Mouse (Mus musculus) neural tube, embryonic 11.5 days (tissue): Measurements from ENCODE around the gene Chmp2a. TPM values are rescaled to one million over a fixed set of nuclear protein-coding genes. Genes with fewer than 3 reads are reported as not detected.

Experiments used
- ATAC-seq: fragments of 200-750 bp; cut with Nextera tagmentation; 2 replicates; pipeline ENCODE4 v1.8.0; 2017; ENCODE audit warnings: moderate number of reproducible peaks, mild to moderate bottlenecking, moderate TSS enrichment, moderate library complexity; ENCODE audit not compliant: insufficient read depth, low FRiP score, low TSS enrichment
- DNase-seq: peaks from one replicate; pipeline ENCODE4 v3.0.0-alpha.2; 2015; ENCODE audit warnings: low spot score
- H3K27ac ChIP-seq: fragments of 300-500 bp; sonication (generic); 2 replicates; pipeline ENCODE4 v1.5.1; 2014; ENCODE audit warnings: low read depth, mild to moderate bottlenecking, low read length
- H3K27me3 ChIP-seq: fragments of 300-500 bp; sonication (generic); 2 replicates; pipeline ENCODE4 v1.6.1; 2014; ENCODE audit warnings: mild to moderate bottlenecking, low read length, mixed read lengths; ENCODE audit not compliant: control insufficient read depth, insufficient read depth
- H3K36me3 ChIP-seq: fragments of 300-500 bp; sonication (generic); 2 replicates; pipeline ENCODE4 v1.6.1; 2014; ENCODE audit warnings: mild to moderate bottlenecking, low read length, moderate library complexity, mixed read lengths; ENCODE audit not compliant: control insufficient read depth, insufficient read depth
- H3K4me1 ChIP-seq: fragments of 300-500 bp; sonication (generic); 2 replicates; pipeline ENCODE4 v1.6.1; 2014; ENCODE audit warnings: low read length, mixed read lengths; ENCODE audit not compliant: control insufficient read depth, insufficient read depth
- H3K4me2 ChIP-seq: fragments of 300-500 bp; sonication (generic); 2 replicates; pipeline ENCODE4 v1.6.1; 2014; ENCODE audit warnings: low read depth, mild to moderate bottlenecking, moderate library complexity
- H3K4me3 ChIP-seq: fragments of 300-500 bp; sonication (generic); 2 replicates; pipeline ENCODE4 v1.5.1; 2014; ENCODE audit warnings: low read depth, low read length
- H3K9ac ChIP-seq: fragments of 300-500 bp; sonication (generic); 2 replicates; pipeline ENCODE4 v1.6.1; 2014; ENCODE audit warnings: mild to moderate bottlenecking, low read length
- H3K9me3 ChIP-seq: fragments of 300-500 bp; sonication (generic); 2 replicates; pipeline ENCODE4 v1.6.1; 2016; ENCODE audit warnings: low read length; ENCODE audit not compliant: control insufficient read depth
- WGBS: fragments of 180-500 bp; shearing (Covaris S2); extraction: QIAGEN DNeasy Blood & Tissue Kit; methylation state at CpG from one replicate; pipeline ENCODE4 v1.1.7; 2014; 5-methylcytosine and 5-hydroxymethylcytosine counted together
- polyA plus RNA-seq: library from polyadenylated mRNA; unstranded; fragments of >200 nt; fragmentation: Nextera tagmentation; extraction: Ambion mirVana; gene quantifications from 2 replicates; pipeline ENCODE4 v1.2.1, GENCODE M21; 2014

Chmp2a gene
- polyA plus RNA-seq, 1 experiment from 2014 or later, result 120 TPM

- no peak for ATAC-seq
- WGBS, result 66% methylated on average over 4 of the region's 4 CpGs
- H3K4me2 ChIP-seq, result no peak overlapping the region
- H3K27me3 ChIP-seq, result no peaks in the 10 kb centered on the region
- H3K4me3 ChIP-seq, result no peak overlapping the region
- no peak for DNase-seq
- no peak overlapping the region for H3K27ac ChIP-seq
- H3K4me1 ChIP-seq, result peaks cover 4% of the 10 kb centered on the region; the same call in 1 of the 2 replicates
- no peaks in the 10 kb centered on the region for H3K9me3 ChIP-seq
- H3K36me3 ChIP-seq, result no peaks in the 10 kb centered on the region
- H3K9ac ChIP-seq, result no peak overlapping the region
Observed at GRCm38 (mm10) chr7:13013671-13014070, 20.9 kb downstream of the Chmp2a start.

- peaks cover 8% of the 10 kb centered on the region for H3K4me1 ChIP-seq
- H3K27ac ChIP-seq, result peak within 1 kb of the TSS; percentile 93
- WGBS, result 7% methylated on average over 26 of the region's 26 CpGs
- H3K4me3 ChIP-seq, result peak within 1 kb of the TSS; percentile 64
- peak within 1 kb of the TSS; percentile 87 for H3K9ac ChIP-seq
- no peak; the same call in 1 of the 2 replicates for ATAC-seq
- DNase-seq, result peak; percentile 42
- no peaks in the 10 kb centered on the region for H3K9me3 ChIP-seq
- H3K36me3 ChIP-seq, result peaks cover 5% of the 10 kb centered on the region; the same call in 1 of the 2 replicates
- H3K27me3 ChIP-seq, result peaks cover 7% of the 10 kb centered on the region
- peak within 1 kb of the TSS; percentile 83 for H3K4me2 ChIP-seq
Observed at GRCm38 (mm10) chr7:13010005-13010908, 24.4 kb downstream of the Chmp2a start, which contains the start of gene Zbtb45. Zbtb45 (minus strand) TSS chr7:13010034.

DNA sequence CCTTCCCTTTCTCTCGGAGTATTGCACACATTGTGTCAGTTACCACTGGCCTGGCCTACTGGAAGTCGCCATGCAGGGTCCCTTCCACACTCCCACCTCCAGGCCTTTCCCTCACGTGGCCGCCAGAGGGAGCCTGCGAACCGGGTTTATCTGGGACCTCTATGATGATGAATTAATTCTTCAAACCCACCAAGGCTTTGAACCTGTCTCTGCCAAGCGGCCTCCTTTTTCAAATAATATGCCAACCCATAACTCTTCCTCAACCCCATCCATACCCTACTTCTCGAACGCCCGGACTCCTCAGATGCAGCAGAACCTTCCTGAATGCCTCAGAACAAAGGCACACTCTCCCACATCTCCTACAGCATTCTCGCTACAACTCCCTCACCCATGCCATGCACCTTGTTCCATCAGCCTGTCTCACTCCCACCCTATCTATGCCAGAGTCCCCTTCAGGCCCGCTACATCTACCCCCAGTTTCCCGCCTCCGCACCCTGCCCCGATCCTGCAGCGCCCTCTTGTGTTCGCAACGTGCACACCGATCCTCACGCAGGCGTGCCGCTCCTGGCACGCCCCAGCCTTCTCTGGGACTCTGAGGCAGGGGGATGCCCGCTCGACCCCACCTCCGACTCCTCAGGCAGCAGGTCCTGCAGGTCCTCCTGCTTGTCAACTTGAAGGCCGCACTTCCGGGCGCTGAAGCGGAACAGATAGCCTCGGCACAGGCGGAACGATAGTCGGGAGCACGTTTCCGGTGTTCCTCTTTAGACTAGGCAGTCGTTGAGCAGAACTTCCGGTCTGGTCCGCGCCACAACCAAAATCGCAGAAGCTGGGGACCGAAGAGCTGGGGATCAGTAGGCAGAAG is 25.2 kb downstream of the Chmp2a start:
- Histone ChIP-seq H3K9ac (peak overlapping the region; percentile 87), H3K4me2 (peak overlapping the region; percentile 83), H3K4me1 (peaks cover 8% of the 10 kb centered on the region), H3K9me3 (no peaks in the 10 kb centered on the region), H3K27ac (peak overlapping the region; percentile 93), H3K27me3 (peaks cover 7% of the 10 kb centered on the region), H3K36me3 (peaks cover 5% of the 10 kb centered on the region; the same call in 1 of the 2 replicates), H3K4me3 (peak overlapping the region; percentile 64)
- WGBS, result 1% methylated on average over 42 of the region's 42 CpGs
- peak; percentile 96 for DNase-seq
- peak; percentile 83 for ATAC-seq

GRCm38 (mm10) chr7:13007341-13008092 is 27.1 kb downstream of the Chmp2a start:
- Histone ChIP-seq H3K27me3 (peaks cover 7% of the 10 kb centered on the region), H3K9ac (peak overlapping the region; percentile 11; the same call in 1 of the 2 replicates), H3K4me3 (peak overlapping the region; percentile 12; the same call in 1 of the 2 replicates), H3K36me3 (peaks cover 5% of the 10 kb centered on the region; the same call in 1 of the 2 replicates), H3K27ac (no peak overlapping the region), H3K4me2 (peak overlapping the region; percentile 24), H3K9me3 (no peaks in the 10 kb centered on the region), H3K4me1 (peaks cover 8% of the 10 kb centered on the region)
- 28% methylated on average over 57 of the region's 57 CpGs for WGBS
- DNase-seq (no peak), ATAC-seq (no peak)

- Histone ChIP-seq H3K4me3 (no peak overlapping the region), H3K27me3 (peaks cover 7% of the 10 kb centered on the region), H3K36me3 (peaks cover 5% of the 10 kb centered on the region; the same call in 1 of the 2 replicates), H3K4me1 (peaks cover 8% of the 10 kb centered on the region), H3K9me3 (no peaks in the 10 kb centered on the region), H3K4me2 (no peak overlapping the region), H3K9ac (no peak overlapping the region), H3K27ac (no peak overlapping the region)
- DNase-seq (no peak), ATAC-seq (no peak)
- 91% methylated on average over 10 of the region's 10 CpGs for WGBS
Observed at GRCm38 (mm10) chr7:13006531-13006930, 28.1 kb downstream of the Chmp2a start.

DNA sequence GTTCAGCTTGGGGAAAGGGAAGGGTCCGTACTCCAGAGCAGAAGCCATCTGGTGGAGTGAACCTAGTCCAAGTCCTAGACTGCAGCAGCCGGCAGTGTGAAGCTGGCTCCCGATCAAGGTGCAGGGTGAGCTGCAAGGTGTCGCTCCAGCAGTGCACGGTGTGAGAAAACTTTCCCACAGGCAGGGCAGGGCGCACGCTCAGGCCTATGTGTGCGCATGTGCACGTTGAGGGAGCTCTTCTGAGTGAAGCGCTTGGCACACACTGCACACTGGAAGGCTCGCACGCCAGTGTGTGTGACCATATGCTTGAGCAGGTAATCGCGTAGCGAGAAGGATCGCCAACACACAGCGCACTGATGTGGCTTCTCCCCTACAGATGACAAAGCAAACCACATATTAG is 28.6 kb downstream of the Chmp2a start:
- Histone ChIP-seq H3K36me3 (peaks cover 5% of the 10 kb centered on the region; the same call in 1 of the 2 replicates), H3K27me3 (peaks cover 7% of the 10 kb centered on the region), H3K9ac (no peak overlapping the region), H3K27ac (no peak overlapping the region), H3K4me2 (no peak overlapping the region), H3K4me3 (no peak overlapping the region), H3K4me1 (peaks cover 8% of the 10 kb centered on the region), H3K9me3 (no peaks in the 10 kb centered on the region)
- 91% methylated on average over 17 of the region's 17 CpGs for WGBS
- DNase-seq, result no peak
- ATAC-seq, result no peak

GRCm38 (mm10) chr7:13003380-13003779 is 31.2 kb downstream of the Chmp2a start:
- H3K9ac ChIP-seq, result no peak overlapping the region
- peaks cover 7% of the 10 kb centered on the region for H3K27me3 ChIP-seq
- peaks cover 3% of the 10 kb centered on the region for H3K4me1 ChIP-seq
- no peak overlapping the region for H3K27ac ChIP-seq
- H3K4me3 ChIP-seq, result no peak overlapping the region
- WGBS, result 75% methylated on average over 5 of the region's 5 CpGs
- H3K36me3 ChIP-seq, result peaks cover 5% of the 10 kb centered on the region; the same call in 1 of the 2 replicates
- no peaks in the 10 kb centered on the region for H3K9me3 ChIP-seq
- ATAC-seq, result no peak
- H3K4me2 ChIP-seq, result no peak overlapping the region
- no peak for DNase-seq

DNA sequence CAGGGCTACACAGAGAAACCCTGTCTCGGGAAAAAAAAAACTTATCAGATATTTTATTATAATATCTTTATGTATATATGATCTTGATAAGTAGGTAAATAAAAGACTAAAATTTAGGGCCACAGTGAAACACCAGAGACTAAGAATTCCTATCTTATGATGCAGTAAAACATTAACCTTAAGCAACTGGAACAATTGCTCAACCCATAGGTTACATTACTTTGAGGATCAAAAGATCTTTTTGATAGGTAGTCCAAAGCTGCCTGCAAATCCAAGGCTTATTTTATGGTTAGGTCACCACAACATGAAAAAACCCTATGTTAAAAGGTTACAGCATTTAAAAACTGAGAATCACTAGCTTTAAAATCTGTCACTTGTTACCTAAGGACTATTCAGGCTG is 33.0 kb downstream of the Chmp2a start:
- Histone ChIP-seq H3K9me3 (no peaks in the 10 kb centered on the region), H3K4me2 (no peak overlapping the region), H3K27me3 (no peaks in the 10 kb centered on the region), H3K9ac (no peak overlapping the region), H3K36me3 (peaks cover 3% of the 10 kb centered on the region; the same call in 1 of the 2 replicates), H3K27ac (no peak overlapping the region), H3K4me1 (no peaks in the 10 kb centered on the region), H3K4me3 (no peak overlapping the region)
- DNase-seq (no peak), ATAC-seq (no peak)
- WGBS, result 83% methylated on average over 1 of the region's 1 CpGs
